Mouse (Mus musculus) cerebellum, adult 2 months (tissue): ENCODE measurements at regions not wholly inside any gene's neighbourhood (a gene's known extent, or its start where the extent isn't known, plus 50 kb on each side); places are given as distances from the start of the nearest gene placed in this dataset.
"Not testable (repeated sequence)": the region's sequence is repeated elsewhere in the genome, so short reads cannot be mapped to it uniquely, and the experiment has no call there.

ENCODE experiments used
- DNase-seq, 2 experiments: peaks; one replicate each; pipeline ENCODE4 v3.0.0; 2021
- H3K27ac ChIP-seq: fragments of 200-500 bp; 2 replicates; pipeline ENCODE4 v1.5.1; 2012; ENCODE audit warnings: low read length, control low read depth, inconsistent platforms; ENCODE audit not compliant: insufficient read depth
- H3K27me3 ChIP-seq: fragments of 200-500 bp; 2 replicates; pipeline ENCODE4 v1.6.1; 2012; ENCODE audit warnings: inconsistent platforms, mild to moderate bottlenecking, low read length, moderate library complexity; ENCODE audit not compliant: control insufficient read depth, insufficient read depth
- H3K4me1 ChIP-seq: fragments of 200-500 bp; 2 replicates; pipeline ENCODE4 v1.6.1; 2011; ENCODE audit warnings: low read length; ENCODE audit not compliant: control insufficient read depth, insufficient read depth
- H3K4me3 ChIP-seq: fragments of 200-500 bp; replicated peaks from 2 replicates; pipeline ENCODE3; 2011; ENCODE audit warnings: mild to moderate bottlenecking, low read depth, low read length, control low read depth; ENCODE audit not compliant: insufficient read depth
- CTCF ChIP-seq: fragments of 200-500 bp; IDR thresholded peaks from 2 replicates; pipeline ENCODE4 v1.5.1; 2011; ENCODE audit warnings: low read depth, mild to moderate bottlenecking, control low read depth, low read length, moderate library complexity, borderline replicate concordance; ENCODE audit not compliant: insufficient read depth
- POLR2A ChIP-seq: fragments of 200-500 bp; IDR thresholded peaks from 2 replicates; pipeline ENCODE4 v1.6.1; 2011; ENCODE audit warnings: low read length, control low read depth, borderline replicate concordance; ENCODE audit not compliant: insufficient read depth
- WGBS: fragments of 180-500 bp; shearing (Covaris S2); methylation state at CpG from one replicate; pipeline ENCODE4 v1.1.7; 2018; 5-methylcytosine and 5-hydroxymethylcytosine counted together

DNA sequence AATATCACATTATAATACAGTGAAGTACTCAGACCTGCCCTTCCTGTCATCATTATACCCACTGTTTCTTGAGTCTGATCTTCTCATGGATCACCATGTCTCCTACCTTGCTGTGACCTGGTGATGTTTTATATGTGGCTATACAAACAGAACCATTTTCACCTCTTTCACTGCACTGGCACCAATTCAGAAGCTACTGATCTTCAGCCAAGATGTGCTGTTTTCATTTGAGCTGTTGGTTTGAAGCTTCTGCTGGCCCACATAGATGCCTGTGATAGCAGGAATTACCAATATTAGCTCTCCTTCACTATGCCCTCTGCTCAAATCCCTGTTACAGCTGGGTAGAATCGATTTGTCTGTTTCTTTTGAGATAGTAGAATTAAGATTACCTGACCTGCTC, 282.3 kb downstream of the Casp12 start:
- TF ChIP-seq CTCF (no peak), POLR2A (no peak)

DNA sequence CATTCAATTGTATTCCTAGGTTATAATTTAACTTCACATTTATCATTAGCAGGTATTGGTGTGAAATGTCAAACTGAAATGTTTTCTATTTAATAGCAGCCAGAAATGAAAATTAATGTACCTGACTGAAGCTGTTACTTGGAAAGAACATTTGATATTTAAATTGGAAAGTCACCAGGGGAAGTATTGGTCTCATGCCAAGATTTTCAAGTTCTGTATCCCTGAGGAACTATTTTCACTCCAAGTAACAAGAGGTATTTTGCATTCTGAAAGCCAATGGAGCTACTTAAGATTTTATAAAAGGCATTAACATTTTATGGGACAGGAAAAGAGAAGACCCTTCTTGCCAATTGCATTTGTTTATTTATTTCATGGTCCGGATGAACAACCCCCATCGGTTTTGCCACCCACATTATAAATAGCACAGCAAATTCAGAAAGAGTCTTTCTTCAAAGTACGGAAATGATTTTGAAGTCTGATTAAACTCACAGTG, 289.3 kb downstream of the Casp12 start:
- WGBS = 14% methylated on average over 3 of the region's 3 CpGs
- no peak overlapping the region for H3K4me3 ChIP-seq
- TF ChIP-seq CTCF = no peak
- TF ChIP-seq POLR2A = no peak
- no peak overlapping the region for H3K27ac ChIP-seq
- no peaks in the 10 kb centered on the region for H3K4me1 ChIP-seq
- DNase-seq = peak in 1 of 2 experiments; percentile 26
- H3K27me3 ChIP-seq = no peaks in the 10 kb centered on the region

More for the DNA sequence above, 282.3 kb downstream of the Casp12 start:
- peak in 1 of 2 experiments; percentile 39 for DNase-seq
- Histone ChIP-seq H3K27me3 (no peaks in the 10 kb centered on the region), H3K4me3 (no peak overlapping the region), H3K4me1 (no peaks in the 10 kb centered on the region), H3K27ac (no peak overlapping the region)
- 9% methylated on average over 1 of the region's 1 CpGs for WGBS

DNA sequence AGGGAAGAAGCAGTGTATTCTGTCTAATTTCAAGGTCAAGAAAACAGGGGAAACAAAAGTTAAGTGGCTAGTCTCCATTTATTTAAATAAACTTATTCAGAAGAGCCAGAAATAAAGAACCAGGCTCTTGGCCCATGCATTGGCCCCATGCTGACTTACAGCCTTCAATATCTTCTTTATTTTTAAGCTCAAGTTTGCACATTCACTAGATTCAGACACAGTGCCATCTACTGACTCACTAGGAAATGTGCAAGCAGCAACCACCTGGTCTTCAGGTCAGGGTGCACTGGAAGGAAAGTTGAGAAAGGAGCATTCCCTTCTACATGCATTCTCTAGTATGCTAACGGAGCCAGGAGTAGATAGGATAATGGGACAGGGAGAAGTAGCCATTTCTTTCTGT, 289.7 kb downstream of the Casp12 start:
- Histone ChIP-seq H3K27ac (no peak overlapping the region), H3K27me3 (no peaks in the 10 kb centered on the region), H3K4me3 (no peak overlapping the region), H3K4me1 (no peaks in the 10 kb centered on the region)
- 20% methylated on average over 1 of the region's 1 CpGs for WGBS
- peak; percentile 36 to 72 for DNase-seq
- TF ChIP-seq POLR2A (no peak), CTCF (peak; percentile 57; the same call in 1 of the 2 replicates)

DNA sequence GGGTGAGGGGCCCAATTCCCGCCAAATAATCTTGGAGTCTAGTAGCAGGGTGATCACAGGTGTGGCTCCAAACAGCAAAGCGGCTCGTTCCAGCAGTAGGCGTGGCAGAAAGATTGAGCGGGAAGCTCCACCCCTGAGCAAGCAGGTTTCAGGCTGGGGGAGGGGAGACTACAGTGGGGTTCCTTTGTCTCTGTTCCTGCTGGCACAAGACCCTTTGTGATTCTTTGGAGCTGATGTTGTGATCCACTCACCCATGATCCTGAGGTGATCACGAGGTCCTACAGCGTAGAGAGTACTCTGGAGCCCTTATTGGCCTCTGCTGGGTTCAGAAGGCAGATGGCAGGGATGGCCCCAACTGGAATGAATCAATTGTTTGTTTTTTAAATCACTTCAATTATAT, 318.7 kb downstream of the Casp12 start:
- DNase-seq = no peak
- 77% methylated on average over 7 of the region's 7 CpGs for WGBS
- TF ChIP-seq CTCF = no peak
- TF ChIP-seq POLR2A = no peak
- no peaks in the 10 kb centered on the region for H3K4me1 ChIP-seq
- no peaks in the 10 kb centered on the region for H3K27me3 ChIP-seq
- no peak overlapping the region for H3K4me3 ChIP-seq
- H3K27ac ChIP-seq = no peak overlapping the region

DNA sequence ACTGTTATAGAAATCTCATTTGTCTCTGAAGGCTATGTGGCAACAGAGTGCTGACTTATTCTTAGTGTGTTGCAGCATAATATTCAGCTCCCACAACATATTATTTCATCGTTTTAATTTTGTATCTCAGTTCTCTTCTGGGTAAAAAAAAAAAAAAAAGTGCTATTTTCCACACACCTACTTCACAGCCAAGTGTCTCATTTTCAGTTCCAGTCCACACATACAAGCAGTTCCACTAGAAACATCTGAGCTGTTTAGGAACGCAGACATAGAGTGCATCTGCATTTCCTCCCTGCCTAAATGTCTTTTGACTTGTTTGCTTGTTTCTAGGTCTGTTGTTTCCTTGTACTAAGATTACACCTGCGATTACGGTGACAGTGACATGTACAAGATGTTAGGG, 328.3 kb downstream of the Casp12 start:
- Histone ChIP-seq H3K4me1 (no peaks in the 10 kb centered on the region), H3K27me3 (no peaks in the 10 kb centered on the region), H3K4me3 (no peak overlapping the region), H3K27ac (no peak overlapping the region)
- WGBS = 89% methylated on average over 4 of the region's 4 CpGs
- TF ChIP-seq CTCF = no peak
- no peak for TF ChIP-seq POLR2A
- DNase-seq = no peak

DNA sequence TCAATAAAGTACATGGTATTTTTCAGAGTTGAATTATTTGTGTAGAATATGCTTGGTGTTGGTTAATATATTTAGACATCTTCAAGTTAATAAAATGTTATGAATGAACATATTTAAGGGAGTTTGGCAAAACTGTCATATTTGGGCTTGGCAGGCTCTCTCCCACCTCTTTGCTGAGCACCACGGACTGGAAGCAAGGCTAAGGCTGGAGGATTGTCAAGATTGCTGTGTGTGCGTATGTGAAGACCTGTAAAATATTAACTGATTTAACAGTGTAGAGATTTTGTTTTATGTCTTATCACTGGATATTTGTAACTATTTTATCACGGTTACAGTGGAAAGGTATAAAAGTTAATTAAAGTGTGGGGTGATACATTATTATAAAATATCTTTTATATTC, 363.3 kb downstream of the Casp12 start:
- Histone ChIP-seq H3K4me1 (no peaks in the 10 kb centered on the region), H3K27ac (no peak overlapping the region), H3K27me3 (no peaks in the 10 kb centered on the region), H3K4me3 (no peak overlapping the region)
- 55% methylated on average over 3 of the region's 3 CpGs for WGBS
- TF ChIP-seq POLR2A (no peak), CTCF (no peak)
- no peak for DNase-seq

DNA sequence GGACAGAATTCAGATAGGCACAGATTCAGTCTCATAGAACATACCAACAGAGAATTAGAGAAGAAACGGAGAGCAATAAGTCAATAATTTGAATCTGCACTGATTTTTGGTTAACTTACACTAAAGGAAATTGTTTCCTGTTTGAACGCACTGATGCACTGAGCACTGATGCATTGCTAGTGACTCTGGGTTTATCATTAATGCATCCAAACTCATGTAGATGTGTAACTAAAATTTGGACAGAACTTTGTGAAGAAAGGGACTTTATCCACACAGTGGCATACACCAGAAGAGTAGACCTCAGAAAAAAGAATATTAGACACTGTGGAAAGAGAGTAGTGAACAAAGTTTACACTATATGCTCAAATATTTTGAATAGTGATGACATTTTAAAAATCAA, 364.2 kb downstream of the Casp12 start:
- no peak for DNase-seq
- no peaks in the 10 kb centered on the region for H3K27me3 ChIP-seq
- no peak overlapping the region for H3K27ac ChIP-seq
- H3K4me3 ChIP-seq = no peak overlapping the region
- no peaks in the 10 kb centered on the region for H3K4me1 ChIP-seq
- no peak for TF ChIP-seq POLR2A
- no peak for TF ChIP-seq CTCF
- 82% methylated on average over 2 of the region's 2 CpGs for WGBS

DNA sequence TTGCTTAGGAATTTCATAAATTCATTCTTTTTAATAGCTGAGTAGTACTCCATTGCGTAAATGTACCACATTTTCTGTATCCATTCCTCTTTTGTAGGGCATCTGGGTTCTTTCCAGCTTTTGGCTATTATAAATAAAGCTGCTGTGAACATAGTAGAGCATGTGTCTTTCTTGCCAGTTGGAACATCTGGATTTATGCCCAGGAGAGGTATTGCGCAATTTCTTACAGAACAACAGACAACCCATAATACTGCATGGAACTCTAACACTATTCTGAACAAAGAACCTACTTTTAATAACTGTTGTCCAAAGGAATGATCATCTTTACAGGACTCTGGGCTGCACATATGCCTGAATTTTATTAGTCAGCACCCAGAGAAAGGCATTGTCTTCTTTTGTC, 373.4 kb downstream of the Casp12 start:
- H3K4me1 ChIP-seq, H3K4me3 ChIP-seq, H3K27ac ChIP-seq, DNase-seq, H3K27me3 ChIP-seq: not testable (repeated sequence)
- 96% methylated on average over 2 of the region's 2 CpGs for WGBS

DNA sequence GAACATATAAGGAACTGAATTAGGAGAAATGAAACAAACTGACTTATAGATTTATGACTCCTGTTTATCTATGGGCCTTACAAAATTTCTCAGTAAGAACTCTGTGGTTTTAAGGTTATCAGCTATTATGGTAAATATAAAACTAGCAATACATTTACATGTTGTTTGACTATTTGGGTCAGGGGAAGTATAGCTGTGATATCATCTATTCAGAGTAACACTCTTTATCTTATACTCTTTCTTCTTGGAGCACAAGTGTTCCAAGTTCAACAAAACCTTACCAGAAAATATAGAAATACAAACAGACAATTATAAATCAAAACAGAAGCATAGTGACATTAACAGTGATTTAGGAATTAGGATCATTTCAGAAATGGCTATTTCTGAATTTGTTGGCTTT, 383.6 kb downstream of the Casp12 start:
- Histone ChIP-seq H3K4me1 (no peaks in the 10 kb centered on the region), H3K4me3 (no peak overlapping the region), H3K27me3 (no peaks in the 10 kb centered on the region), H3K27ac (no peak overlapping the region)
- TF ChIP-seq CTCF (no peak), POLR2A (no peak)
- DNase-seq = no peak
